In genomic region chr6:77242601-77243406, GRCm38 (mm10) we compare ENCODE assay signal across 9 mouse cellular contexts. TPM values are rescaled to one million over a fixed set of nuclear protein-coding genes. Genes with fewer than 3 reads are reported as not detected.
DNase-seq lines count a peak whose midpoint lies in the region; ATAC-seq lines count a peak whose summit lies in the region.
"Had no signal": no experiment of that assay in that cellular context is flagged by ENCODE, and none has a peak within 500 bp of the region (broad histone marks: within the 10 kb centered on the region; RNA-seq: fewer than 3 reads in every experiment).

TSS of gene Lrrtm1 (plus strand) at chr6:77242689.

- ATAC-seq in heart, embryonic 13.5 days (ENCODE audit: extremely low read depth, insufficient number of reproducible peaks, low FRiP score, low TSS enrichment) = no peak
- peak; percentile 73 for ATAC-seq in frontal cortex, adult (ENCODE audit: low TSS enrichment)
- peak; percentile 82 for ATAC-seq in kidney, embryonic 15.5 days (replicated peaks; ENCODE audit: low FRiP score)
- ATAC-seq in limb, embryonic 13.5 days (ENCODE audit: low FRiP score, low read depth) = peak; percentile 87

- peaks cover 74% of the 10 kb centered on the region for H3K27me3 ChIP-seq in heart, embryonic 13.5 days (replicated peaks)
- peaks cover 65% of the 10 kb centered on the region for H3K27me3 ChIP-seq in kidney, embryonic 15.5 days
- peaks cover 71% of the 10 kb centered on the region for H3K27me3 ChIP-seq in limb, embryonic 13.5 days
- H3K27me3 ChIP-seq: CH12.LX had no signal

- H3K4me3 ChIP-seq in heart, embryonic 13.5 days = peak within 1 kb of the TSS; percentile 58
- H3K4me3 ChIP-seq in kidney, embryonic 15.5 days (replicated peaks) = peak within 1 kb of the TSS; percentile 53
- peak within 1 kb of the TSS; percentile 54 for H3K4me3 ChIP-seq in limb, embryonic 13.5 days

- no peak within 1 kb of the TSS for H3K27ac ChIP-seq in heart, embryonic 13.5 days (replicated peaks)
- no peak within 1 kb of the TSS for H3K27ac ChIP-seq in kidney, embryonic 15.5 days
- no peak within 1 kb of the TSS for H3K27ac ChIP-seq in limb, embryonic 13.5 days

- H3K4me1 ChIP-seq in heart, embryonic 13.5 days = peaks cover 19% of the 10 kb centered on the region
- H3K4me1 ChIP-seq in kidney, embryonic 15.5 days = peaks cover 24% of the 10 kb centered on the region
- peaks cover 17% of the 10 kb centered on the region for H3K4me1 ChIP-seq in limb, embryonic 13.5 days

- no peaks in the 10 kb centered on the region for H3K9me3 ChIP-seq in heart, embryonic 13.5 days
- no peaks in the 10 kb centered on the region for H3K9me3 ChIP-seq in kidney, embryonic 15.5 days (replicated peaks)
- no peaks in the 10 kb centered on the region for H3K9me3 ChIP-seq in limb, embryonic 13.5 days

- H3K36me3 ChIP-seq in heart, embryonic 13.5 days = no peaks in the 10 kb centered on the region
- H3K36me3 ChIP-seq in kidney, embryonic 15.5 days = no peaks in the 10 kb centered on the region
- H3K36me3 ChIP-seq in limb, embryonic 13.5 days = no peaks in the 10 kb centered on the region

- H3K9ac ChIP-seq in heart, embryonic 13.5 days = peak within 1 kb of the TSS; percentile 67
- peak within 1 kb of the TSS; percentile 53; the same call in 1 of the 2 replicates for H3K9ac ChIP-seq in kidney, embryonic 15.5 days
- peak within 1 kb of the TSS; percentile 67 for H3K9ac ChIP-seq in limb, embryonic 13.5 days

- WGBS in heart, embryonic 13.5 days = under 1% methylated on average over 53 of the region's 53 CpGs
- WGBS in kidney, embryonic 15.5 days = under 1% methylated on average over 53 of the region's 53 CpGs
- WGBS in limb, embryonic 13.5 days = under 1% methylated on average over 52 of the region's 53 CpGs

- H3K4me2 ChIP-seq in heart, embryonic 13.5 days = peak within 1 kb of the TSS; percentile 94
- peak within 1 kb of the TSS; percentile 92 for H3K4me2 ChIP-seq in kidney, embryonic 15.5 days
- peak within 1 kb of the TSS; percentile 98 for H3K4me2 ChIP-seq in limb, embryonic 13.5 days (replicated peaks)

- DNase-seq in heart, adult 9 months (ENCODE audit: low spot score in 2 of 2) = no peak
- DNase-seq in cerebellum, adult 9-11 months = peak; percentile 32
- DNase-seq in ovary, postnatal 14 days (ENCODE audit: low spot score) = peak; percentile 29
- DNase-seq in thymus, postnatal 0 days (ENCODE audit: low spot score) = no peak

RNA-seq across cellular contexts. Expression of gene Lrrtm1, which starts in this region (rescaled TPM):
- polyA plus RNA-seq in heart, embryonic 13.5 days (2015; fragmentation: Nextera tagmentation; extraction: Ambion mirVana) = 1.1 and 2.4 TPM in 2 replicates
- 6.8 and 6.9 TPM in 2 replicates for polyA plus RNA-seq in kidney, embryonic 15.5 days (2015; fragmentation: Nextera tagmentation; extraction: Ambion mirVana)
- 8.9 and 10.5 TPM in 2 replicates for polyA plus RNA-seq in limb, embryonic 13.5 days (2015; fragmentation: Nextera tagmentation; extraction: Ambion mirVana)
- polyA plus RNA-seq in thymus, postnatal 0 days (2015; fragmentation: Nextera tagmentation; extraction: Ambion mirVana) = 0.10 and 0.14 TPM in 2 replicates

Comparison
In these comparisons a context has a peak if more than half of its experiments do, and no peak if none do; other contexts are left out.
1. DNase-seq: peak in cerebellum, adult 9-11 months (single experiment) and ovary, postnatal 14 days (single experiment); none in heart, adult 9 months (0 of 2) and thymus, postnatal 0 days (single experiment).
2. Peak in every context shown above with its lines, with median percentiles within 50 percentile points of each other: H3K4me2 ChIP-seq, H3K4me3 ChIP-seq and H3K9ac ChIP-seq.